Mouse (Mus musculus): ENCODE results near the gene Eno1.

- TF ChIP-seq CTCF (IDR thresholded peaks at IDR 0.05; ENCODE audit: borderline replicate concordance, extremely low read depth, insufficient read depth, insufficient read length): no peak
- TF ChIP-seq POLR2A (IDR thresholded peaks at IDR 0.05; ENCODE audit: borderline replicate concordance, extremely low read depth, insufficient read depth, insufficient read length, poor library complexity, severe bottlenecking): no peak
Observed at GRCm38 (mm10) chr4:150280459-150280858, 43.9 kb downstream of the Eno1 start.
